Mouse (Mus musculus): ENCODE measurements around the gene A930033H14Rik.

The A930033H14Rik gene

DNA sequence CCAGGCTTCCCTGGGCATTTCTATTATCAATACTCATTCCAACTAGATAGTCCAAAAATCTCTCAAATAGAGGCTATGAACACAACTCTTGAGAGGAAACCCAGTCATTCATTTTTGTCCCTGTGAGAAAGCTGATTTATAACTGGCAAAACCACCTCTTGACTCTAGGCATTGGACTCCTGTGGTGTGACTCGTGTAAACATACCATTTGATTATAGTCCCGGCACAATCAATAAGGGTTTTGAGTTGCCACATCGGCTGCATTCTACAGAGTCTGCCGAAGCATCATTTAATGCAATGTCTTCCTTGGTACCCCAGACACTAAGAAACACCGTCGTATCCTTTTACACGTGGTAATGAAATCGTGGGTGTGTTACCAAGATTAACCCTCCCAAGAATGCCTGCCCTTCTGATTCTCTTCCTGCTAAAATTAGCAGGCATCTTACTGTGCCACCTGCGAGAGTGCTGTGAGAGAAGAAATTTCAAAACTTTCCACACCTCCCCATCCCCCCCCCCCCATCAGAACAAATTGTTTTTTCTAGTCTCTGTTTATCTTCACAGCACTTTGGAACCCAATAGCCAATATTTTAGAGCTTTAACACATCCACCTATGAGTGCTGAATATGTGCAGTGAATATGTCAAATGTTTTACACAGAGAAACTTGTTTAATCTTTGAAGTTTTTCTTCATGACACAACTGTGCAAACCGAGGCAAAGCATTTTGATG, 22.3 kb downstream of the A930033H14Rik start:
- DNase-seq = no peak

DNA sequence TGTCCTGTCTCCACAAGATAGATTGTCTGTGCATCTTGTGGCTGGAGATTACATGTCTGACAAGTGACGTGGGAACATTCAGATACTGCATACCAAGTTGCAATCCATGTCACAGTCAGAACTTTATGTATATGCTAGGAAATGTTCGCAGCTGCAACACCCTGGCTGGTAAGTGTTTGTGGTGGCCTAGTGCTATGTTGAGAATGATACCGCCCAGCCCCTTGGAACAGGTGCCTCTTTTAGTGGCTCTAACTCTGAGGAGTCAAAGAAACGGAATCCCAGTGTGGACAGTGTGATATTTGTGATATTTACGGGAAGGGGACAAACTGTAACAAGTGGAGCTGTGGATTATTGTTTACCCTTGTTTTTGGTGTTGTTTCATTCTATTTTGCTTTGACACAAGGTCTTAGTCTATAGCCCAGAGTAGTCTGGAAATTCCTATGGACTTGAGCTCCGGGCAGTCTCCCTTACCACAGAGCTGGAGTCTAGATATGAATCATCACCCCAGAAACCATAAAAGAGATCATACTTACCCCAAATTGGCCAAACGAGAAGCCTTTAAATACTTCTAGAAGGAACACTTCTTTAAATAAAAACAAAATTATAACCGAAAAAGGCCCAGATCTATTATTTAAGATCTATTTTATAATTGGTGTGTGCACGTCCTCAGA, 25.0 kb downstream of the A930033H14Rik start:
- no peak for DNase-seq

DNA sequence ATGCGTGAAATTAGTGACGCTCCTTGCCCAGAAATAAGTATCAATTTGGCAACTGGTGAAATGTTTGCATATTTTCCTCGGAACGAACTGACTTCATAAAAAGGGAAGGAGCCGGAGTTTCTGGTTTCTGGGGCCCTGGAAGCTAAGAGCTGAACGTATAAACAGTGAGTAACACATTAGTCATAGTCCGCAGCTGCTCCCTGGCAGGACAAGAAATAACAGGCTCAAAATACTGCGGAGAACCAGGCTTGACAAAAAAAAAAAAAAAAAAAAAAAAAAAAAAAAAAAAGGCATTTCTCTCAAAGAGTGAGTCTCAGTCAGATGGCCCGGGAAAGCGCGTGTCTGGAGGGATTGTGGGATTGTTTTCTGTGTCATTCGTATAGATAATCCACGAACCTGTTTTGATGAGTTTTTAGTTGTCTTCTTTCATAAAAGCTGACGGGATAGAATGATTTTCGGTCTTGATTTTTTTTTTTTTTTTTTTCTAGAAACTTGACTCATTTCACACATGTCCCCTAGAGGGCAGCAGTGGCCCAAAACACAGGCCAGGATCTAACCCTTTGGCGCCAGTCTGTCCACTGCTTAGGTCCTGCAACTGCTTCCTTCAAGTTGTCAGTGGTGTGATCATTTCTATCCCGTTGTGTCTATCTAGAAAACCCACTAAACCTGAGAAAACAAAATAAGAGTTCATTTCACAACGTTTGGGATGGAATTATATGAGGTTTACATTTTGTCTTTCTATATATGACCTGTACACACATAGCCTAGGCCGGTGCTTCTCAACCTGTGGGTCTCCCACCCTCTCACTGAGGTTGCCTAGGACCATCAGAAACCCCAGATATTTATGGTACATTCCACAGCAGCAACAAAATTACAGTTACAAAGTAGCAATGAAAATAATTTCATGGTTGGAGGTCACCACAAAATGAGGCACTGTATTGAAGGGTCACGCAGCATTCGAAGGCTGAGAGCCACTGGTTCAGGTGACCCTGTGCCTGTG, 26.7 kb downstream of the A930033H14Rik start:
- DNase-seq = peak; percentile 79

DNA sequence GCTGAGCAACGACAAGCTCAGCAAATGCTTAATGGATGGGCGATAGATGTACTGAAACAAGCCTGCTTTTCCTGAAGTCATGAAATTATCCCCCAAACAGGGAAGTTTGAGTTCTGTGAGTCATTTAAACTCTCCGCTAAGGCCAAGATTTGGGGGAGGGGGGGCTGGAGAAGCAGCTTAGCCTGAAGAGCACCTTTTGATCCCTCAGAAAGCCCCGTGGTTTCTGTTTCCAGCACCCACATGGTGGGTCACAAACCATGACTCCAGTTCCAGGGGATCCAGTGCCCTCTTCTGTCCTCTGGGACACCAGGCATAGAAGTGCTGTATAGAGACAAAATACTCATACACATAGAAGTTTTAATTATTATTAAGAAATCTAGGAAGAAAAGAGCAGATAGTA, 27.5 kb downstream of the A930033H14Rik start:
- DNase-seq = no peak

DNA sequence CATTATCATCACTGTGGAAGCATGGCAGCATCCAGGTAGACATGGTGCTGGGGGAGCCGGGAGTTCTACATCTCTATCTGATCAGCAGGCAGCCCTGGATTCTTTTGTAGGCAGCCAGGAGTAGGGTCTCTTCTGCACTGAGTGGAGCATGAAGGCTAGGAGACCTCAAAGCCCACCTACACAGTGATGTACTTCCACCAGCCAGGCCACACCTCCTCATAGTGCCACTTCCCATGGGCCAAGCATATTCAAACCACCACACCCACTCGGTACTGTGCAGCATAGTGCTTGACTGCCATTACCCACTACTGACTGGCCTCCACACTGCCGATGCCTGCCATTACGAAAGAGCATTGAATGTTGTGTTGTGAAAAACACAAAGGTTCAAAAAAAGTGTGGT, 28.0 kb downstream of the A930033H14Rik start:
- no peak for DNase-seq

DNA sequence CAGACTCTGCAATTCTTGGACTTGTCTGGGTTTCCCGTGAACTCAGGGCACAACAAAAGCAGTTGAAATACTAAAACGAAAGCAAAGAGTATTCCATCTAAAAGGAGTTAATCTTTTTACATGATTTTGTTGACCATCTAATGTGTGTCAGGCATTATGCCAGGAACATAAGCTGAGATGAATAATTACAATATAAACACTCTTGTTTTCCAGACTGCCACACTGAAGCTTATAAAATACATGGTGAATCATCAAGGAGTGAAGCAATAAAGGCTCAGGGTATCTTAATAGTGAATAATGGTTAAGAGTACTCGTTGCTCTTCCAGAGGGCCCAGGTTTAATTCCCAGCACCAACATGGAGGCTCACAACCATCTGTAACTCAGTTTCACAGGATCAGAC, 31.9 kb downstream of the A930033H14Rik start:
- DNase-seq = no peak

DNA sequence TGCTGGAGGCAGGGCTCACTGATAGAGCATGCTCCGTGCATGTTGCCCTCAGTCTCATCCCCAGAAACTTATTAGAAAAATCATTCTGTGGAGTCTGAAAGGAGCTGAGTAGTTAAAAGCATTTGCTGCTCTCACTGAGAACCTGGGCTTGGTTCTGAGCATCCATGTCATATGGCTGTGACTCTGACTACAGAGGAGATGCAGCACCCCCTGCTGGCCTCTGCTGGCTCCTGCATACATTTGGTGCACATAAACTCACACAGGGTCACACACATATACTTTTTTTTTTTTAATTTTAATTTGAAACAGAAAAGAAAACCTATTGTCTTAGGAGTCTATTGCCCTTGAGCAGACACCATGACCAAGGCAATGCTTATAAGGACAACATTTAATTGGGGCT, 33.6 kb downstream of the A930033H14Rik start:
- no peak for DNase-seq

DNA sequence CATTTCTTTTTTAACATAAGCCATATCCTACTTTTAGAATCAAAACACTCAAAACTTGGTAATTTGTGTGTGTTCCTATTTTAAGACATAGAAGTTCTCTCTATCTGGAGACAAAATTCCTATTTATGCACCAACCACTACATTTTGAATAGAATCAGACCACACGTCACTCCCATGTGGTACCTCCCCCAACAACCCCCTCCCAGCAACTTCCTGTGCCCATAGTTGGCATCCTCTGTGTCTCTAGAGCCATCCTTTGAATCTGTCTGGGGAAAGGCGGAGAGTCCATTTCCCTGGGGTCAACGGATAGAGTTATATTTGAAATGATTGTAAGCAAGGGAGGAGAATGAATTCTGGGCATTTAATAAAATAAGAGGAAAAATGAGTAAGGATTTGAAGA, 36.8 kb downstream of the A930033H14Rik start:
- no peak for DNase-seq

DNA sequence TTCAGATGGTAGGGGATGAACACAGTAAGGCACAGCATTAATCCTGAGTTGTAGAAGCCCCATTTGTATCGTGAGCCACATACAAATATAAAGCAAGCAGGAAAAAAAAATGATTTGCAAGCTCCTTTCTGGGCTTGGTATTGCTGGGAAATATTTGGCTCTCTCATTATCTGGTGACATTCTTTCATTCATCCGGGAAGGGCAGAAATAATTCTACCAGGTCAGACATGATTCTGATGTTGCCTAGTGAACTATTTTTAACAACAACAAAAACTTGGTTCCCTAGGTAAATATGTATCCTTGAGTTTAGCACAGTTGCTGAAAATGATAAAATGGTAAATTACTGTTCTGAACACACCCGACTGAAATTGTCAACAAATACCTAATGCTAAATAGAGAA, 40.5 kb downstream of the A930033H14Rik start:
- no peak for DNase-seq

DNA sequence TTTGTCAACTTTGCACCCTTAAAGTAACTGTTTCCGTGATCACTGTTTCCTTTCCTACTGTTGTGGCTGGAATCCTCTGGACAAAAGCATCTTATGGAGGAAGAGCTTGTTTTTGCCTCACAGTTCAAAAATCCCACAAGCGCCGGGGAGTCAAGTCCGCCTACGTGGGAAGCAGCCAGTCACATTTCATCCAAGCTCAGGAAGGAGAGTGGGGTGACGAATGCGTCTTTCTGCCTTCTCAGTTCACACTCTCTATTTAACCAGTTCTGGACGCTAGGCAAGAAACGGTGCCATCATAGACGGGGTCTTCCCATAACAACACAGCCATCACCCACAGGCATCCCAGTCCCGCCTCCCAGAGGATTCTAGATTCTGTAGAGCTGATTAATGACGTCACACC, 46.4 kb downstream of the A930033H14Rik start:
- peak; percentile 34 for DNase-seq

DNA sequence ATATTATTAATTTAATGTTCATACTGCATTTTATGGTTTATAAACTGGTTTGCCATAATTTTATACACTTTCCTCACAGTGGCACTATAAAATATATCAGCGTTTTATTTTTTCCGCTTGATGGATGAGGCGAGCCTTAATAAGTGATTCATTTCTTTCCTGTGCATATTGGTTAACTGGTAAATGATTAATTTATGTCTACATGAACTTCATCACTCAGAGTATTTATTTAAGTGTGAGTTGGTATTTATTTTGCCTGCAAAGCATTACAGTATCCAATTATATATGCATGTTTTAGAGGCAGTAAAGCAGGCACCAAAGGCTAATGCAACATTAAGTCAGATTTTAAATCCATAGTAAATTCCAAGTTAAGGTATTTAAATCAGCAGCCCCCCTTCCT, 47.1 kb downstream of the A930033H14Rik start:
- DNase-seq = no peak

DNA sequence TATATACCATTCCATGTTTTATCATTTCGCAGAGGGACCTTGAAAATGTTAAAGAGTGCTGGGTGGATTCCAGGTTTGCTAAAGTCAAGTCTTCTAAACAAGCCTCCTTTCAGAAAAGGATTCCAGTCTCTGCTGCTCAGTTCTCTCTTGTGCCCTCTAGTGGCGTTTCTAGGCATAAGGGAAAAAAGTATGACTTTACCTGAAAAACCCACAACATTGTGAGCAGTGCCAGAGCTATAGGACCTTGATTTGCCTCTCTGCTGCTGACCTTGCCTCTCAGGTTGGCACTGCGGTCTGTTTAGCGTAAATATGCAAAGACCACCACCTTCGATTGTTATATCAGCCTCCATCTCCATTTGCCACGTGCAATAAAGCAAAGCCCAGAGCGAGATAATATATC, 47.8 kb downstream of the A930033H14Rik start:
- DNase-seq = no peak

DNA sequence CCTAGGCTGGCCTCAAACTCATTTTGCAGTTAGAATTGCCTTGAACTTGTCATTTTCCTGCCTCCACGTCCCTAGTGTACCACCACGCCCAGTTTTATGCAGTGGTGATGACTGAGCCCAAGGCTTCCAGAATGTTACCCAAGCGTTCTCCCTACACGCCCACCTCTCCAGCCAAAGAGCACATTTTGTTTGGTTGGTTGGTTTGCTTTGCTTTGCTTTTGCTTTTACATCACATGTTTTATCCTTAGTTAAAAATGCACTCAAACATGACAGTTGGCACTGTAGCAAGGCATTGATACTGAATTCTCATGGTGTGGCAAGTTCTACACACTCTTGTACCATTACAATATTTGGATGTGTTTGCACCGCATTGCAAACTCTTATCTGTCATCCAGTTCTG, 49.7 kb downstream of the A930033H14Rik start:
- no peak for DNase-seq

DNA sequence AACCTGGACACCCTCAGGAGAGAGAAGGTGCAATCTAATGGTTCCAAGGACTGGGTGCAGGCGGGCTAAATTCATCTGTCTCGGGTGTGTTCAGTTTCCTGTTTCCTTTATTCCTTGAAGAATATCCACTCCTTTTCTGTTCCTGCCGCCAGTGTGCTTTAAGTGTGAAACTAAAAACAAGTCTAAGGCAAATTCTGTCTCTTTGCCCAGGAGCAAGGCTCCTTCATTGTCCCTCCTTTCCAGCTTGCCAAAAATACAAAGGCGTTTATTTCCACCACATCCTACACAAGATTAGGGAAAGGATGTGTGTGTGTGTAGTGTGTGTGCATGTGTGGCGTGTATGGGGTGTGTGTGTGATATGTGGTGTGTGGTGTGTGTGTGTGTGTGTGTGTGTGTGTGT, 50.3 kb downstream of the A930033H14Rik start:
- DNase-seq = no peak

DNA sequence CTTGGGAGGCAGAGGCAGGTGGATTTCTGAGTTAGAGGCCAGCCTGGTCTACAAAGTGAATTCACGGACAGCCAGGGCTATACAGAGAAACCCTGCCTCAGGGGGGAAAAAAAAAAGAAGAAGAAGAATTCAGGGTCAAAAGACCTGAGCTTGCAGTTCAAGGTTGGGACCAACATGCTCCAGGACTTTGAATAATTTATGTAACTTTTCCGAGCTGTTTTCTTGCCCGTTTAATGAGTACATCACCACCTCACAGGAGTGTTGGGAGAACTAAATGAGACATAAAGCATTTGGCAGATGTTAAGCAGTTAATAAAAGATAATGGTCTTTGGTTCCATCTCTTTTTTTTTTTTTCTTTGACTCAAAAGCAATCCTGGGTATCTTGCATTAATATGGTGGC, 51.4 kb downstream of the A930033H14Rik start:
- DNase-seq = no peak

DNA sequence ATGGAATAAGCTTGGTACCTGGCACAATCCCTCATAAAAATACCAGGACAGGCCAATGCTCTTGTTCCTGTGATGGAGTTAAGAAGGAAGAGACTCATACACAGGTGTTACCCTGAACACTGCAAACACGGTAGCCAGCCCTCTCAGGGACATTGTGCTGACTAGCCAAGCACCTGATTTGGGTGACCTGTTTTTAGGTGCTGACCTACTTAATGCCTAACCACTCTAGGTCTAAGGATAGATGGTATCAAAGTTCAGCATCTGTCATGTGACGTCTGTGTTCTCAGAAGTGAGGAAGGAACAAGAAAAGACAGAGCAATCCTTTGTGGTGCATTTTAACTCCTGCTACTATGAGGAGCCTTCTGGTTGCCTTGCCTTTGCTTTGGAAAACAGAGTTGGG, 52.0 kb downstream of the A930033H14Rik start:
- no peak for DNase-seq
